Mouse (Mus musculus): ENCODE measurements around the gene Terb1. TPM values are rescaled to one million over a fixed set of nuclear protein-coding genes. Genes with fewer than 3 reads are reported as not detected.

The Terb1 gene
- total RNA-seq, 2 experiments from 2014 or later: 0.93 to 1.2 TPM

Other genes starting within 250 kb of the Terb1 start
- not detected for gene Cmtm2a, start 216.7 kb downstream of the Terb1 start, total RNA-seq (2021)
- not detected for gene Gm45711, start 199.8 kb downstream of the Terb1 start, total RNA-seq (2021)
- gene Cmtm1, start 199.8 kb downstream of the Terb1 start, total RNA-seq (2021): not detected
- gene Gm11020, start 188.3 kb downstream of the Terb1 start, total RNA-seq (2021): not detected
- gene Cmtm2b, start 187.7 kb downstream of the Terb1 start, total RNA-seq (2021): not detected
- 10 to 100 TPM; 13.2 to 22.8 TPM for gene Cmtm3, start 170.5 kb downstream of the Terb1 start, total RNA-seq (2021)
- gene Cmtm4, start 114.1 kb downstream of the Terb1 start, total RNA-seq (2021): 10 to 100 TPM; 67.5 to 72.2 TPM
- gene Dync1li2, start 66.9 kb downstream of the Terb1 start, total RNA-seq (2021): 100 to 1,000 TPM; 204 to 207 TPM
- 10 to 100 TPM; 48.8 to 50.7 TPM for gene Nae1, start 24.7 kb upstream of the Terb1 start, total RNA-seq (2021)
- 10 to 100 TPM; 17.0 to 18.6 TPM for gene Car7, start 24.8 kb upstream of the Terb1 start, total RNA-seq (2021)
- gene Pdp2, start 81.5 kb upstream of the Terb1 start, total RNA-seq (2021): 10 to 100 TPM; 10.1 to 10.4 TPM
- not detected for gene Cdh16, start 114.5 kb upstream of the Terb1 start, total RNA-seq (2021)
- gene Rrad, start 121.4 kb upstream of the Terb1 start, total RNA-seq (2021): 1 to 10 TPM; 4.9 to 5.3 TPM
- gene Ciao2b, start 132.1 kb upstream of the Terb1 start, total RNA-seq (2021): 10 to 100 TPM; 28.5 to 30.7 TPM
- not detected for gene Ces2a, start 224.1 kb upstream of the Terb1 start, total RNA-seq (2021)